Mouse (Mus musculus) CH12.LX (cell line): ENCODE data around the gene Mex3d. TPM values are rescaled to one million over a fixed set of nuclear protein-coding genes. Genes with fewer than 3 reads are reported as not detected.

Experiments
- DNase-seq: peaks from one replicate; pipeline ENCODE4 v3.0.0-alpha.2; 2013; ENCODE audit errors: extremely low read depth
- H3K27ac ChIP-seq: 2 replicates; pipeline ENCODE4 v1.5.1; 2012; ENCODE audit warnings: low read depth, mild to moderate bottlenecking, control low read depth, moderate library complexity; ENCODE audit not compliant: insufficient read depth
- H3K27me3 ChIP-seq: replicated peaks from 2 replicates; pipeline ENCODE3; 2012; ENCODE audit warnings: inconsistent platforms
- H3K36me3 ChIP-seq, 2 experiments: replicated peaks in 1 of 2; 2 replicates each; pipeline versions ENCODE3 to v1.6.1; 2012; ENCODE audit warnings: inconsistent platforms in 1 of 2, low read length in 1 of 2, mild to moderate bottlenecking in 1 of 2, mixed read lengths in 1 of 2, moderate library complexity in 1 of 2; ENCODE audit not compliant: control insufficient read depth in 1 of 2, insufficient read depth in 1 of 2
- H3K4me1 ChIP-seq, 2 experiments: 2 replicates each; pipeline ENCODE4 v1.6.1; 2012; ENCODE audit warnings: inconsistent platforms in 1 of 2, moderate library complexity in 1 of 2; ENCODE audit not compliant: insufficient read depth in 2 of 2, control insufficient read depth in 1 of 2
- H3K4me2 ChIP-seq: 2 replicates; pipeline ENCODE4 v1.6.1; 2012; ENCODE audit warnings: low read depth, mild to moderate bottlenecking, control low read depth; ENCODE audit not compliant: poor library complexity, insufficient read depth, severe bottlenecking
- H3K4me3 ChIP-seq, 3 experiments: fragments of 150-350 bp in 1 of 3; sonication (generic) in 1 of 3; replicated peaks in 1 of 3; 2 replicates each; pipeline versions ENCODE3 to v1.5.1; 2011 to 2012; ENCODE audit warnings: low read depth in 2 of 3, low read length in 2 of 3, mild to moderate bottlenecking in 2 of 3, moderate library complexity in 2 of 3, control low read depth in 1 of 3, improper control_type of control experiment in 1 of 3, inconsistent platforms in 1 of 3, mixed read lengths in 1 of 3; ENCODE audit not compliant: poor library complexity in 1 of 3
- H3K79me2 ChIP-seq: replicated peaks from 2 replicates; pipeline ENCODE4 v1.6.1; 2012; ENCODE audit warnings: mild to moderate bottlenecking, moderate library complexity; ENCODE audit not compliant: control insufficient read depth, poor library complexity, insufficient read depth, severe bottlenecking; ENCODE audit errors: extremely low read depth
- H3K9ac ChIP-seq: 2 replicates; pipeline ENCODE4 v1.6.1; 2012; ENCODE audit warnings: low read depth, mild to moderate bottlenecking, control low read depth, moderate library complexity; ENCODE audit not compliant: insufficient read depth
- H3K9me3 ChIP-seq: replicated peaks from 2 replicates; pipeline ENCODE3; 2012; ENCODE audit warnings: low read length, inconsistent platforms, mixed read lengths
- BHLHE40 ChIP-seq: IDR thresholded peaks from 2 replicates; pipeline ENCODE4 v1.6.1; 2011; ENCODE audit warnings: mild to moderate bottlenecking, low read depth, low read length, improper control_type of control experiment
- CHD2 ChIP-seq: IDR thresholded peaks from 2 replicates; pipeline ENCODE4 v1.6.1; 2011; ENCODE audit warnings: low read length, improper control_type of control experiment
- CTCF ChIP-seq, 2 experiments: IDR thresholded peaks in 1 of 2; conservative IDR thresholded peaks in 1 of 2; 2 replicates each; pipeline ENCODE4 v1.5.1; 2011 to 2012; ENCODE audit warnings: low read depth in 2 of 2, low read length in 2 of 2, improper control_type of control experiment in 1 of 2, inconsistent platforms in 1 of 2, mild to moderate bottlenecking in 1 of 2, moderate library complexity in 1 of 2
- E2F4 ChIP-seq: IDR thresholded peaks from 2 replicates; pipeline ENCODE4 v1.6.1; 2011; ENCODE audit warnings: low read depth, low read length, improper control_type of control experiment; ENCODE audit not compliant: insufficient replicate concordance
- ELF1 ChIP-seq: IDR thresholded peaks from 2 replicates; pipeline ENCODE4 v1.6.1; 2014; ENCODE audit warnings: low read depth, mild to moderate bottlenecking, inconsistent platforms, low read length, improper control_type of control experiment
- GABPA ChIP-seq: IDR thresholded peaks from 2 replicates; pipeline ENCODE4 v1.6.1; 2012; ENCODE audit warnings: low read depth, low read length, improper control_type of control experiment, inconsistent platforms; ENCODE audit not compliant: insufficient replicate concordance
- HCFC1 ChIP-seq: IDR thresholded peaks from 2 replicates; pipeline ENCODE4 v1.6.1; 2012; ENCODE audit warnings: low read depth, mild to moderate bottlenecking, inconsistent platforms, low read length, improper control_type of control experiment
- IRF4 ChIP-seq: IDR thresholded peaks from 2 replicates; pipeline ENCODE4 v1.6.1; 2014; ENCODE audit warnings: low read depth, mild to moderate bottlenecking, inconsistent platforms, low read length, improper control_type of control experiment
- KAT2A ChIP-seq: IDR thresholded peaks from 2 replicates; pipeline ENCODE4 v1.6.1; 2012; ENCODE audit warnings: low read length, improper control_type of control experiment, inconsistent platforms; ENCODE audit not compliant: insufficient replicate concordance
- MAFK ChIP-seq: IDR thresholded peaks from 2 replicates; pipeline ENCODE4 v1.6.1; 2011; ENCODE audit warnings: low read length, improper control_type of control experiment; ENCODE audit not compliant: insufficient replicate concordance
- MEF2A ChIP-seq: IDR thresholded peaks from 2 replicates; pipeline ENCODE4 v1.6.1; 2014; ENCODE audit warnings: low read depth, mild to moderate bottlenecking, inconsistent platforms, low read length, improper control_type of control experiment, borderline replicate concordance
- NELFE ChIP-seq: IDR thresholded peaks from 2 replicates; pipeline ENCODE4 v1.6.1; 2011; ENCODE audit warnings: low read depth, low read length, improper control_type of control experiment
- NRF1 ChIP-seq: IDR thresholded peaks from 2 replicates; pipeline ENCODE4 v1.6.1; 2014; ENCODE audit warnings: low read depth, mild to moderate bottlenecking, inconsistent platforms, low read length, improper control_type of control experiment, moderate library complexity
- POLR2A ChIP-seq: IDR thresholded peaks from 2 replicates; pipeline ENCODE4 v1.6.1; 2011; ENCODE audit warnings: low read depth, mild to moderate bottlenecking, improper control_type of control experiment, low read length
- SIN3A ChIP-seq: IDR thresholded peaks from 2 replicates; pipeline ENCODE4 v1.6.1; 2012; ENCODE audit warnings: low read length, improper control_type of control experiment, inconsistent platforms
- TBP ChIP-seq: conservative IDR thresholded peaks from 2 replicates; pipeline ENCODE4 v1.6.1; 2011; ENCODE audit warnings: low read depth, low read length, improper control_type of control experiment
- TCF12 ChIP-seq: IDR thresholded peaks from 2 replicates; pipeline ENCODE4 v1.6.1; 2014; ENCODE audit warnings: low read depth, mild to moderate bottlenecking, inconsistent platforms, low read length, improper control_type of control experiment
- USF1 ChIP-seq: IDR thresholded peaks from 2 replicates; pipeline ENCODE4 v1.6.1; 2014; ENCODE audit warnings: low read depth, mild to moderate bottlenecking, inconsistent platforms, low read length, improper control_type of control experiment
- ZMIZ1 ChIP-seq: IDR thresholded peaks from 2 replicates; pipeline ENCODE4 v1.6.1; 2012; ENCODE audit warnings: low read depth, mild to moderate bottlenecking, inconsistent platforms, low read length, improper control_type of control experiment
- ZNF384 ChIP-seq: IDR thresholded peaks from 2 replicates; pipeline ENCODE4 v1.6.1; 2012; ENCODE audit warnings: low read depth, low read length, improper control_type of control experiment, inconsistent platforms
- dilution Hi-C: fragments of 300-500 bp; cut with MboI; formaldehyde crosslinking; loops from 2 replicates; pipeline ENCODE4 v1.14.3; 2020; ENCODE audit warnings: low sequenced_read_pairs; ENCODE audit not compliant: extremely low pct_unique_long_range_greater_than_20kb, extremely low pct_ligation_motif_present
- in situ Hi-C: fragments of 300-500 bp; cut with MboI; formaldehyde crosslinking; loops from 3 replicates; pipeline ENCODE4 v1.14.3; 2019; ENCODE audit warnings: low sequenced_read_pairs, low pct_ligation_motif_present, low pct_unique_long_range_greater_than_20kb, mixed read lengths
- polyA plus RNA-seq: library from polyadenylated mRNA; unstranded; fragments of >175 nt; gene quantifications from 2 replicates; pipeline ENCODE4 v1.2.1, GENCODE M21; 2012; ENCODE audit warnings: low read depth; ENCODE audit not compliant: insufficient read length
- total RNA-seq, 2 experiments: library from RNA; depleted of rRNA; stranded (reverse); fragments of 300-350 nt in 1 of 2; fragments of >200 nt in 1 of 2; gene quantifications; 2 replicates each; pipeline ENCODE4 v1.2.3; 2012 to 2014

Mex3d gene
- total and polyA plus RNA-seq, 3 experiments: 5.9 to 8.5 (median 6.6) TPM

DNA sequence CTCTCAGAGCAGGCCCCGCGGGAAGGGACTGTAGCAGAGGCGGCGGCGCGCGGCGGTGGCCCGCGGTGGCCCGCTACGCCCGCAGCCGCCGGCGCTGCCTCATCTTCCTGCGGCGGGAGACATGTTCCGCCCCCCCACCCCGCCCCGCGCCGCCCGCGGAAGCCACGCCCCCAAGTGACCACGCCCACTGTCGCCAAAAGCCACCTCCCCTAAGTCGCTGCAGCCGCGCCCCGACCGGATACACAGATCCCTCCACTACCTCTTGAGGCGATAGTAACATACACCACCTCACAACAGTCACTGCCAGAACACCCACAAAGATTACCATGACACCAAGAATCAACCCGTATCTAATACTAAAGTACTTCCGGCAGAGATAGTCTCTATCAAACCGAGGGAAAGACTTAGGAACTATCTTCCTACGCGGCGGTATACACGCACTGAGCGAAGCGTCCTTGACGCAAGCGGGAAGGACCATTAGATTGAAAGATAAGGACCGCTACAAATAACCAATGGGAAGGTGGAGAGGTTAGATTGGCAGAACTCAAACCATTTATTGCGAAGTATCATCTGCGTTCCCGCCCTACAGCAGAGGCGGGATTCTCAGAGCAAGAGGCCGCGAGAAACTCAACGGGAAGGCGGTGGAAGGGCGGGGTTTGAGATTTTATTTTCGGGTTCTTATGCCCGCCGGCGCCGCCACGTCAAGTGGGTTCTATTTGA is 46.2 kb upstream of the Mex3d start, which contains the start of gene Tcf3:
Gene Tcf3 (minus strand): TSS at position 135 of the 720 bp plus-strand sequence.
- dilution Hi-C loops: no loop called here
- TF ChIP-seq E2F4 (peak; percentile 85; the same call in 1 of the 2 replicates), HCFC1 (peak; percentile 80), MEF2A (no peak), NRF1 (peak; percentile 7; the same call in 1 of the 2 replicates), IRF4 (peak; percentile 30; the same call in 1 of the 2 replicates), USF1 (no peak), POLR2A (peak; percentile 68; the same call in 1 of the 2 replicates), KAT2A (peak; percentile 98), CHD2 (peak; percentile 98), TBP (peak; percentile 83), TCF12 (peak; percentile 46; the same call in 1 of the 2 replicates), NELFE (peak; percentile 78; the same call in 1 of the 2 replicates), ELF1 (peak; percentile 74), CTCF (conservative IDR thresholded peaks at IDR 0.05 in 1 of 2, IDR thresholded peaks at IDR 0.05 in 1 of 2; ENCODE audit: low read depth in 2 of 2, low read length in 2 of 2) (no peak), ZMIZ1 (no peak), SIN3A (peak; percentile 70)
- TF ChIP-seq, all 38 proteins: peak for 12
- peaks cover 27 to 51% of the 10 kb centered on the region in 2 experiments for H3K4me1 ChIP-seq

DNA sequence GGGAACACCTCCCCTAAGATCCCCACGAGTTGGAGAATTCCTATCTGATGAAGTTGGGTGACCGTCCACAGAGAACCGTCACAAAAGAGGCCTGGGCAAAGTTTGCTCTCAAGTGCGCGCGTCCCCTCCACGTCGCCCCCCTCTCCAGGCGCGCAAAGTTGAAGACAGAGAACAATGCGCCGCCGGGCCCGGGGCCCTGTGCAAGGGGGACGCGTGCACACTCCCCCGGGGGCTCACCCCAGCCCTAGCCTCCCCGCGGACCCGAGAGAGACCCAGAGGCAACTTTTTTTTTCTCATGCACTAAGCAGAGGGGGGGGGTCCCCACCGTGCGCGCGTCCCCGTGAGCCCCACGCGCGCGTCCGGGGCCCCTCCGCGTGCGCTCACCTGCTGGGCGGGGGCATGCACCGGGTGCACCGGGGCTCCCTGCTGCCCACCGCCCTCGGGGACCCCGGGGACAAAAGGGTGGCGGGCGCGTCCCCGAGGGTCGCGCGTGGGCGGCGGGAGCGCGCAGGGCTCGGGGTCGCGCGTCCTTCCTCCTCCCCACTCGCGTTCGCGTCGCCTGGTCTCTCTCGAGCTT is 45.6 kb upstream of the Mex3d start:
- TF ChIP-seq MAFK (no peak), ZNF384 (peak; percentile 50; the same call in 1 of the 2 replicates), BHLHE40 (0 out of 2 replicates have a peak, but pooled peaks have one; percentile 13), GABPA (no peak)
- Histone ChIP-seq H3K4me2 (no peak overlapping the region; the same call in 1 of the 2 replicates), H3K9me3 (no peaks in the 10 kb centered on the region), H3K36me3 (peaks cover 20 to 28% of the 10 kb centered on the region in 2 experiments), H3K27me3 (no peaks in the 10 kb centered on the region), H3K4me3 (peak overlapping the region; percentile 97 to 99 (median 97)), H3K9ac (peak overlapping the region; percentile 99), H3K27ac (peak overlapping the region; percentile 96), H3K4me1 (peaks cover 30 to 55% of the 10 kb centered on the region in 2 experiments), H3K79me2 (peaks cover 47% of the 10 kb centered on the region)
- in situ Hi-C loops: loop anchor here (25.0 kb wide), 1 partner anchor 254 kb away; the partner anchor contains the start of gene Mknk2
- dilution Hi-C loops: no loop called here
- DNase-seq: no peak

More for the DNA sequence above, 46.2 kb upstream of the Mex3d start, which contains the start of gene Tcf3:
- peak within 1 kb of the TSS; percentile 82; the same call in 1 of the 2 replicates for H3K4me2 ChIP-seq
- no peaks in the 10 kb centered on the region for H3K27me3 ChIP-seq
- peaks cover 41% of the 10 kb centered on the region for H3K79me2 ChIP-seq
- peak within 1 kb of the TSS; percentile 97 to 99 (median 97) for H3K4me3 ChIP-seq
- peak within 1 kb of the TSS; percentile 99 for H3K9ac ChIP-seq
- in situ Hi-C loops: loop anchor here (25.0 kb wide), 1 partner anchor 254 kb away; the partner anchor contains the start of gene Mknk2
- peak within 1 kb of the TSS; percentile 96 for H3K27ac ChIP-seq
- no peaks in the 10 kb centered on the region for H3K9me3 ChIP-seq
- peaks cover 14 to 22% of the 10 kb centered on the region in 2 experiments for H3K36me3 ChIP-seq
- peak; percentile 98 for DNase-seq
